Mouse (Mus musculus) forebrain, embryonic 14.5 days (tissue): ENCODE data around the gene Defa21. TPM values are rescaled to one million over a fixed set of nuclear protein-coding genes. Genes with fewer than 3 reads are reported as not detected.
"Not testable (repeated sequence)": the region's sequence is repeated elsewhere in the genome, so short reads cannot be mapped to it uniquely, and the experiment has no call there.

Experiments
- ATAC-seq: fragments of 200-750 bp; cut with Nextera tagmentation; 2 replicates; pipeline ENCODE4 v1.8.0; 2017; ENCODE audit warnings: mild to moderate bottlenecking, moderate library complexity
- DNase-seq: peaks from one replicate; pipeline ENCODE4 v3.0.0-alpha.2; 2015; ENCODE audit warnings: low spot score
- H3K27ac ChIP-seq: fragments of 300-500 bp; sonication (generic); 2 replicates; pipeline ENCODE4 v1.5.1; 2014; ENCODE audit warnings: low read depth, mild to moderate bottlenecking, control low read depth, low read length, moderate library complexity
- H3K27me3 ChIP-seq: fragments of 300-500 bp; sonication (generic); replicated peaks from 2 replicates; pipeline ENCODE4 v1.6.1; 2014; ENCODE audit warnings: low read length, control low read depth, mixed read lengths; ENCODE audit not compliant: control insufficient read depth, insufficient read depth
- H3K36me3 ChIP-seq: fragments of 300-500 bp; sonication (generic); 2 replicates; pipeline ENCODE4 v1.6.1; 2014; ENCODE audit warnings: low read length, control low read depth; ENCODE audit not compliant: control insufficient read depth, insufficient read depth
- H3K4me1 ChIP-seq: fragments of 300-500 bp; sonication (generic); 2 replicates; pipeline ENCODE4 v1.6.1; 2014; ENCODE audit warnings: antibody characterized with exemption, low read length, control low read depth; ENCODE audit not compliant: control insufficient read depth, insufficient read depth
- H3K4me2 ChIP-seq: fragments of 300-500 bp; sonication (generic); 2 replicates; pipeline ENCODE4 v1.6.1; 2014; ENCODE audit warnings: mild to moderate bottlenecking, control low read depth, low read length
- H3K4me3 ChIP-seq: fragments of 300-500 bp; sonication (generic); 2 replicates; pipeline ENCODE4 v1.5.1; 2014; ENCODE audit warnings: low read depth, low read length, control low read depth
- H3K9ac ChIP-seq: fragments of 300-500 bp; sonication (generic); 2 replicates; pipeline ENCODE4 v1.6.1; 2014; ENCODE audit warnings: mild to moderate bottlenecking, low read length, control low read depth, moderate library complexity
- H3K9me3 ChIP-seq: fragments of 300-500 bp; sonication (generic); replicated peaks from 2 replicates; pipeline ENCODE4 v1.6.1; 2016; ENCODE audit warnings: low read length, control low read depth, mixed read lengths; ENCODE audit not compliant: control insufficient read depth
- WGBS: fragments of 180-500 bp; shearing (Covaris S2); extraction: QIAGEN DNeasy Blood & Tissue Kit; methylation state at CpG from one replicate; pipeline ENCODE4 v1.1.7; 2014; 5-methylcytosine and 5-hydroxymethylcytosine counted together
- polyA plus RNA-seq: library from polyadenylated mRNA; unstranded; fragments of >200 nt; fragmentation: Nextera tagmentation; extraction: Ambion mirVana; gene quantifications from 2 replicates; pipeline ENCODE4 v1.2.1, GENCODE M21; 2014

Gene Defa21
- polyA plus RNA-seq, 1 experiment from 2014 or later = not detected

DNA sequence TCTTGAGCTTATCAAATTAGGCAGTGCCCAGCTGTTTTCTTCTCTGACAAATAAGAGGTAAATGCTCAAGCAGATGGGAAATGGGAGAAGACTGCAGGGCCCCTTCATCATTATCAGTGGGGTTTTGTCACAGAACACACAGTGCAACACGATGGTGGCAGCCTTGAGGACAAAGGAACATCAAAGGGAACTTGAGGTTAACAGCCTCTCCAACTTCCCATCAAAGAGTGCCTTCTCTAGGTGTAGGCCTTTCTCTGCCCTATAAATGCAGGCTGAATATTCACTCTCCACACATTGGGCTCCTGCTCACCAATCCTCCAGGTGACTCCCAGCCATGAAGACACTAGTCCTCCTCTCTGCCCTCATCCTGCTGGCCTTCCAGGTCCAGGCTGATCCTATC, 29.4 kb downstream of the Defa21 start, which contains the start of gene Defa23:
Gene Defa23, plus strand, starts transcription at position 301 of the 400 bp plus-strand sequence.
- not testable (repeated sequence) for H3K9ac ChIP-seq, H3K4me3 ChIP-seq, H3K27me3 ChIP-seq, DNase-seq, ATAC-seq, H3K4me1 ChIP-seq, H3K4me2 ChIP-seq, H3K9me3 ChIP-seq, H3K27ac ChIP-seq, H3K36me3 ChIP-seq
- no CpG with 5 or more reads among the region's 1 CpGs for WGBS

DNA sequence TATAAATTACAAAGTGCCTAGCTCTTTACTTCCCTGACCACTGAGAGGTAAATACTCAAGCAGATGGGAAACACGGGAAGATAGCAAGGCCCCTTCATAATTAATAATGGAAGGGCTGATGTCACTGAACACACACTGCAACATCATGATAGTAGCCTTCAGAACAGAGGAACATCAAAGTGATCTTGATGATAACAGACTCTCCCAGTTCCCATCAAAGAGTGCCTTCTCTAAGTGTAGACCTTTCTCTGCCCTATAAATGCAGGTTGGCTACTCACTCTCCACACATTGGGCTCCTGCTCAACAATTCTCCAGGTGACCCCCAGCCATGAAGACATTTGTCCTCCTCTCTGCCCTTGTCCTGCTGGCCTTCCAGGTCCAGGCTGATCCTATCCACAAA, 39.4 kb downstream of the Defa21 start, which contains the start of gene Defa35:
Gene Defa35, plus strand, starts transcription at position 301 of the 400 bp plus-strand sequence.
- WGBS = 94% methylated on average over 1 of the region's 1 CpGs
- not testable (repeated sequence) for H3K27ac ChIP-seq, H3K4me2 ChIP-seq, H3K27me3 ChIP-seq, H3K4me3 ChIP-seq, H3K9ac ChIP-seq, ATAC-seq, DNase-seq, H3K36me3 ChIP-seq, H3K9me3 ChIP-seq, H3K4me1 ChIP-seq

Other genes with a start within 250 kb of the Defa21 start
- gene Defb33, start 132.9 kb upstream of the Defa21 start, polyA plus RNA-seq = not detected in 2 replicates
- not detected in 2 replicates for gene Gm15056, start 122.9 kb upstream of the Defa21 start, polyA plus RNA-seq
- gene Gm6040, start 103.5 kb upstream of the Defa21 start, polyA plus RNA-seq = not detected in 2 replicates
- gene AY761185, start 80.8 kb upstream of the Defa21 start, polyA plus RNA-seq = not detected in 2 replicates
- gene Defa23, start 29.5 kb downstream of the Defa21 start, polyA plus RNA-seq = not detected in 2 replicates
- not detected in 2 replicates for gene Defa35, start 39.5 kb downstream of the Defa21 start, polyA plus RNA-seq
- not detected in 2 replicates for gene Defa25, start 58.9 kb downstream of the Defa21 start, polyA plus RNA-seq
- not detected in 2 replicates for gene Gm14851, start 70.5 kb downstream of the Defa21 start, polyA plus RNA-seq
- gene Defa30, start 109.1 kb downstream of the Defa21 start, polyA plus RNA-seq = not detected in 2 replicates
- not detected in 2 replicates for gene Defa22, start 136.7 kb downstream of the Defa21 start, polyA plus RNA-seq
- not detected in 2 replicates for gene Defa31, start 166.1 kb downstream of the Defa21 start, polyA plus RNA-seq
- not detected in 2 replicates for gene Gm15293, start 176.0 kb downstream of the Defa21 start, polyA plus RNA-seq
- gene Gm15292, start 224.2 kb downstream of the Defa21 start, polyA plus RNA-seq = not detected in 2 replicates